Mouse (Mus musculus) MEL (cell line): ENCODE measurements at regions not wholly inside any gene's neighbourhood (a gene's known extent, or its start where the extent isn't known, plus 50 kb on each side); places are given as distances from the start of the nearest gene placed in this dataset.

Experiments
- DNase-seq: peaks from one replicate; pipeline ENCODE4 v3.0.0; 2011; ENCODE audit warnings: low read depth, low spot score
- H3K27ac ChIP-seq: 2 replicates; pipeline ENCODE4 v1.5.1; 2012; ENCODE audit warnings: low read depth, mild to moderate bottlenecking, control low read depth, low read length, moderate library complexity; ENCODE audit not compliant: control insufficient read depth
- H3K27me3 ChIP-seq, 2 experiments: fragments of 150-350 bp in 1 of 2; sonication (generic) in 1 of 2; 2 replicates each; pipeline ENCODE4 v1.6.1; 2012; ENCODE audit warnings: low read length in 2 of 2, mild to moderate bottlenecking in 2 of 2, improper control_type of control experiment in 1 of 2, moderate library complexity in 1 of 2; ENCODE audit not compliant: insufficient read depth in 2 of 2, control insufficient read depth in 1 of 2
- H3K36me3 ChIP-seq, 2 experiments: 2 replicates each; pipeline ENCODE4 v1.6.1; 2012 to 2014; ENCODE audit warnings: low read length in 2 of 2, improper control_type of control experiment in 1 of 2, inconsistent platforms in 1 of 2, mild to moderate bottlenecking in 1 of 2; ENCODE audit not compliant: insufficient read depth in 2 of 2, control insufficient read depth in 1 of 2
- H3K4me1 ChIP-seq, 2 experiments: fragments of 150-350 bp in 1 of 2; sonication (generic) in 1 of 2; 2 replicates each; pipeline ENCODE4 v1.6.1; 2012; ENCODE audit warnings: low read length in 2 of 2, improper control_type of control experiment in 1 of 2, mild to moderate bottlenecking in 1 of 2; ENCODE audit not compliant: insufficient read depth in 2 of 2, control insufficient read depth in 1 of 2
- H3K4me3 ChIP-seq, 2 experiments: fragments of 150-350 bp in 1 of 2; sonication (generic) in 1 of 2; 2 replicates each; pipeline ENCODE4 v1.5.1; 2012; ENCODE audit warnings: low read depth in 2 of 2, low read length in 2 of 2, mild to moderate bottlenecking in 2 of 2, moderate library complexity in 2 of 2, control low read depth in 1 of 2, improper control_type of control experiment in 1 of 2; ENCODE audit not compliant: control insufficient read depth in 1 of 2, insufficient read depth in 1 of 2
- H3K79me2 ChIP-seq: 2 replicates; pipeline ENCODE4 v1.6.1; 2012; ENCODE audit warnings: mild to moderate bottlenecking, low read length, moderate library complexity; ENCODE audit not compliant: control insufficient read depth, poor library complexity, insufficient read depth
- H3K9ac ChIP-seq: 2 replicates; pipeline ENCODE4 v1.6.1; 2012; ENCODE audit warnings: low read depth, mild to moderate bottlenecking, control low read depth, low read length, moderate library complexity; ENCODE audit not compliant: control insufficient read depth, poor library complexity, severe bottlenecking
- H3K9me3 ChIP-seq: fragments of 150-350 bp; sonication (generic); replicated peaks from 2 replicates; pipeline ENCODE4 v1.6.1; 2012; ENCODE audit warnings: mild to moderate bottlenecking, low read length, improper control_type of control experiment, moderate library complexity; ENCODE audit not compliant: insufficient read depth
- CHD1 ChIP-seq: IDR thresholded peaks from 2 replicates; pipeline ENCODE4 v1.6.1; 2012; ENCODE audit warnings: low read depth, mild to moderate bottlenecking, inconsistent platforms, low read length, improper control_type of control experiment
- CHD2 ChIP-seq: IDR thresholded peaks from 2 replicates; pipeline ENCODE4 v1.6.1; 2011; ENCODE audit warnings: low read length, improper control_type of control experiment
- E2F4 ChIP-seq: IDR thresholded peaks from 2 replicates; pipeline ENCODE4 v1.6.1; 2011; ENCODE audit warnings: low read depth, low read length, improper control_type of control experiment, borderline replicate concordance
- EP300 ChIP-seq, 2 experiments: IDR thresholded peaks; 2 replicates each; pipeline ENCODE4 v1.6.1; 2011; ENCODE audit warnings: improper control_type of control experiment in 2 of 2, low read length in 2 of 2, low read depth in 1 of 2, mild to moderate bottlenecking in 1 of 2
- ETS1 ChIP-seq: IDR thresholded peaks from 2 replicates; pipeline ENCODE4 v1.6.1; 2012; ENCODE audit warnings: low read depth, mild to moderate bottlenecking, inconsistent platforms, low read length, improper control_type of control experiment, moderate library complexity
- GABPA ChIP-seq: IDR thresholded peaks from 2 replicates; pipeline ENCODE4 v1.6.1; 2012; ENCODE audit warnings: low read depth, mild to moderate bottlenecking, inconsistent platforms, low read length, improper control_type of control experiment, moderate library complexity
- KAT2A ChIP-seq: conservative IDR thresholded peaks from 2 replicates; pipeline ENCODE4 v1.6.1; 2012; ENCODE audit warnings: low read depth, low read length, improper control_type of control experiment, inconsistent platforms
- MAFK ChIP-seq: IDR thresholded peaks from 2 replicates; pipeline ENCODE4 v1.6.1; 2011; ENCODE audit warnings: low read depth, mild to moderate bottlenecking, low read length, improper control_type of control experiment, borderline replicate concordance
- MEF2A ChIP-seq: IDR thresholded peaks from 2 replicates; pipeline ENCODE4 v1.6.1; 2014; ENCODE audit warnings: low read depth, mild to moderate bottlenecking, inconsistent platforms, low read length, improper control_type of control experiment; ENCODE audit not compliant: poor library complexity, insufficient replicate concordance, severe bottlenecking; ENCODE audit errors: extremely low read depth
- MXI1 ChIP-seq: IDR thresholded peaks from 2 replicates; pipeline ENCODE4 v1.6.1; 2011; ENCODE audit warnings: mild to moderate bottlenecking, low read depth, low read length, improper control_type of control experiment
- NRF1 ChIP-seq: IDR thresholded peaks from 2 replicates; pipeline ENCODE4 v1.6.1; 2014; ENCODE audit warnings: low read depth, mild to moderate bottlenecking, inconsistent platforms, low read length, improper control_type of control experiment, moderate library complexity; ENCODE audit not compliant: poor library complexity, insufficient read depth, severe bottlenecking
- POLR2A ChIP-seq, 2 experiments: IDR thresholded peaks; 2 replicates each; pipeline ENCODE4 v1.6.1; 2011 to 2012; ENCODE audit warnings: low read length in 2 of 2, mild to moderate bottlenecking in 2 of 2, control low read depth in 1 of 2, improper control_type of control experiment in 1 of 2, low read depth in 1 of 2, moderate library complexity in 1 of 2; ENCODE audit not compliant: control insufficient read depth in 1 of 2, insufficient read depth in 1 of 2, poor library complexity in 1 of 2
- POLR2AphosphoS5 ChIP-seq: IDR thresholded peaks from 2 replicates; pipeline ENCODE4 v1.6.1; 2012; ENCODE audit warnings: low read depth, borderline replicate concordance, mild to moderate bottlenecking, inconsistent platforms, low read length, moderate library complexity, mixed read lengths
- RAD21 ChIP-seq: IDR thresholded peaks from 2 replicates; pipeline ENCODE4 v1.6.1; 2011; ENCODE audit warnings: mild to moderate bottlenecking, low read depth, low read length, improper control_type of control experiment
- UBTF ChIP-seq: IDR thresholded peaks from 2 replicates; pipeline ENCODE4 v1.6.1; 2012; ENCODE audit warnings: low read depth, mild to moderate bottlenecking, inconsistent platforms, low read length, improper control_type of control experiment, moderate library complexity, borderline replicate concordance; ENCODE audit not compliant: insufficient read depth
- USF1 ChIP-seq: IDR thresholded peaks from 2 replicates; pipeline ENCODE4 v1.6.1; 2014; ENCODE audit warnings: low read depth, mild to moderate bottlenecking, inconsistent platforms, low read length, improper control_type of control experiment, moderate library complexity
- ZC3H11A ChIP-seq: IDR thresholded peaks from 2 replicates; pipeline ENCODE4 v1.6.1; 2012; ENCODE audit warnings: low read depth, mild to moderate bottlenecking, inconsistent platforms, low read length, improper control_type of control experiment
- ZKSCAN1 ChIP-seq: IDR thresholded peaks from 2 replicates; pipeline ENCODE4 v1.6.1; 2012; ENCODE audit warnings: low read depth, mild to moderate bottlenecking, inconsistent platforms, low read length, improper control_type of control experiment, moderate library complexity
- ZMIZ1 ChIP-seq: IDR thresholded peaks from 2 replicates; pipeline ENCODE4 v1.6.1; 2012; ENCODE audit warnings: low read depth, mild to moderate bottlenecking, inconsistent platforms, low read length, improper control_type of control experiment, moderate library complexity

DNA sequence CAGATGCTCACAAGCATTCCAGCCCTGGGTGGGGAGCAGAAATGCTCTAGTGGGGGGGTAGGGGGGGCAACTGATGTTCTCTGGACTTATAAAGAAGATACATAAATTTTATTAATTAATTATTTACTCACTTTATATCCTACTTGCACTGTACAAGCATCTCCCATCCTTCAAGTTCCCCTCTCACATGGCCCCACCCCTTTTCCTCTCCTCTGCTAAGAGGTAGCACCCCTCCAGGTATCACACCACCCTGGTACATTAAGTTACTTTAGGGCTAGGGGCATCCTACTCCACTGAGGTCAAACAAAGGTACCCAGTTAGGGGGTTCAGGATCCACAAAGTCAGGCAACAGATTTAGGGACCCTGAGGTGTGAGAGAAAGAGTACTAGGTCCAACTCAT is 1097.4 kb downstream of the Galc start:
- Histone ChIP-seq H3K9me3 (no peaks in the 10 kb centered on the region), H3K4me3 (no peak overlapping the region), H3K9ac (no peak overlapping the region), H3K27ac (no peak overlapping the region), H3K4me1 (no peaks in the 10 kb centered on the region), H3K36me3 (no peaks in the 10 kb centered on the region), H3K27me3 (no peaks in the 10 kb centered on the region), H3K79me2 (no peaks in the 10 kb centered on the region)
- DNase-seq = no peak
- TF ChIP-seq RAD21 (no peak), ZKSCAN1 (no peak), ETS1 (no peak), CHD1 (no peak), EP300 (IDR thresholded peaks at IDR 0.05; ENCODE audit: low read depth in 1 of 2, low read length in 2 of 2) (no peak), MEF2A (no peak), MXI1 (no peak), UBTF (no peak), ZMIZ1 (no peak), CHD2 (no peak), NRF1 (no peak)

DNA sequence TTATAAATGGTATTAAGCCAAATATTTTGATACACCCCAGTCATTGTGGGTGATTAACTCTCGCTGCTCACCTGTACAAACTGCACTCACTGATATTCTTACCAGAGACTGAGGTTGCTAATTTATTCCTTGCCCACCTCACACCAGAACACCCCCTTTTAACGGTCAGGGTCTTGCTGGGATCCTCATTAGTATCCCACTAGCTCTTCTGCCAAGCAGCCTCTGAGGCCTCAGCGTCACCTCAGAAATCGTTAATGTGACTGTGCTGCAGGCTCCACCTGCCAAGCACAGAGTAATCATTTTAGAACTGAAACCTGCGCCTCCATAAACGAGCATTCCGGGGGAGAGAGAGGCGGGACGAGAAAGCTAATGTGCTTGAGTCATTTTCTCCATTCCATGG is 1097.8 kb downstream of the Galc start:
- Histone ChIP-seq H3K36me3 (no peaks in the 10 kb centered on the region), H3K4me3 (no peak overlapping the region), H3K4me1 (no peaks in the 10 kb centered on the region), H3K9ac (no peak overlapping the region), H3K79me2 (no peaks in the 10 kb centered on the region), H3K27ac (no peak overlapping the region), H3K27me3 (no peaks in the 10 kb centered on the region), H3K9me3 (no peaks in the 10 kb centered on the region)
- no peak for DNase-seq
- no peak for TF ChIP-seq ZMIZ1
- TF ChIP-seq E2F4 = no peak
- no peak for TF ChIP-seq KAT2A
- no peak for TF ChIP-seq UBTF
- no peak for TF ChIP-seq CHD1
- TF ChIP-seq GABPA = no peak
- TF ChIP-seq POLR2A (IDR thresholded peaks at IDR 0.05; ENCODE audit: control insufficient read depth in 1 of 2, insufficient read depth in 1 of 2, low read depth in 1 of 2, low read length in 2 of 2, poor library complexity in 1 of 2) = no peak
- no peak for TF ChIP-seq CHD2
- TF ChIP-seq POLR2AphosphoS5 = no peak
- TF ChIP-seq MEF2A = no peak
- no peak for TF ChIP-seq MAFK
- TF ChIP-seq USF1 = no peak
- no peak for TF ChIP-seq ZC3H11A
